Mouse (Mus musculus) frontal cortex, adult 2 months (tissue): ENCODE data around the gene Art5. TPM values are rescaled to one million over a fixed set of nuclear protein-coding genes. Genes with fewer than 3 reads are reported as not detected.

Experiments used
- DNase-seq, 2 experiments: peaks; one replicate each; pipeline ENCODE4 v3.0.0; 2022; ENCODE audit warnings: low spot score in 1 of 2; ENCODE audit errors: extremely low spot score in 1 of 2
- polyA plus RNA-seq: library from polyadenylated mRNA; depleted of rRNA; stranded (reverse); fragments of >200 nt; gene quantifications from 2 replicates; pipeline ENCODE4 v1.2.3, GENCODE M21; 2012; rRNA removed

Gene Art5
- polyA plus RNA-seq = 0.34 and 0.50 TPM in 2 replicates

GRCm38 (mm10) chr7:102109171-102109570 is at the start of gene Art5:
TSS of gene Art5 (minus strand) at chr7:102109489.
- DNase-seq = no peak

GRCm38 (mm10) chr7:102153691-102154090 is 44.4 kb upstream of the Art5 start:
- DNase-seq = no peak

- no peak for DNase-seq
These were observed 28.6 kb upstream of the Art5 start for GRCm38 (mm10) chr7:102137898-102138297.

GRCm38 (mm10) chr7:102137464-102137863 is 28.2 kb upstream of the Art5 start:
- DNase-seq = peak in 1 of 2 experiments; percentile 18

- DNase-seq = no peak
These were observed 23.1 kb upstream of the Art5 start for GRCm38 (mm10) chr7:102132395-102132794.

GRCm38 (mm10) chr7:102120326-102120725 is 11.0 kb upstream of the Art5 start:
- DNase-seq = no peak

- no peak for DNase-seq
These were observed 8.1 kb upstream of the Art5 start for GRCm38 (mm10) chr7:102117382-102117781.

- peak in 1 of 2 experiments; percentile 10 for DNase-seq
These were observed 7.5 kb upstream of the Art5 start, which contains the start of gene Chrna10 for GRCm38 (mm10) chr7:102116579-102117331. TSS of gene Chrna10 (minus strand) at chr7:102116828.

GRCm38 (mm10) chr7:102113151-102113729 is 4.0 kb upstream of the Art5 start:
- no peak for DNase-seq

- DNase-seq = no peak
These were observed 457 bp upstream of the Art5 start for GRCm38 (mm10) chr7:102109746-102110145.

- no peak for DNase-seq
These were observed 1.1 kb downstream of the Art5 start for GRCm38 (mm10) chr7:102108206-102108605.

GRCm38 (mm10) chr7:102106700-102107141 is 2.6 kb downstream of the Art5 start:
- DNase-seq = no peak

GRCm38 (mm10) chr7:102104126-102104525 is 5.2 kb downstream of the Art5 start:
- DNase-seq = no peak

- no peak for DNase-seq
These were observed 5.7 kb downstream of the Art5 start for GRCm38 (mm10) chr7:102103555-102103954.

GRCm38 (mm10) chr7:102102696-102103095 is 6.6 kb downstream of the Art5 start:
- no peak for DNase-seq

- no peak for DNase-seq
These were observed 7.0 kb downstream of the Art5 start for GRCm38 (mm10) chr7:102102241-102102640.

- no peak for DNase-seq
These were observed 7.8 kb downstream of the Art5 start, which contains the start of gene Art1 for GRCm38 (mm10) chr7:102101487-102101886. TSS of gene Art1 (plus strand) at chr7:102101743.

GRCm38 (mm10) chr7:102100868-102101267 is 8.4 kb downstream of the Art5 start:
- DNase-seq = no peak

- DNase-seq = no peak
These were observed 9.3 kb downstream of the Art5 start for GRCm38 (mm10) chr7:102099760-102100661.

GRCm38 (mm10) chr7:102087336-102087735 is 22.0 kb downstream of the Art5 start:
- peak in 1 of 2 experiments; percentile 45 for DNase-seq
